Mouse (Mus musculus) spleen, postnatal 36 days (tissue): ENCODE results near the gene Nfia.

Experiments used
- DNase-seq, 2 experiments: peaks; one replicate each; pipeline ENCODE4 v3.0.0; 2022; ENCODE audit warnings: low spot score in 2 of 2, mixed read lengths in 1 of 2

Gene Nfia

DNA sequence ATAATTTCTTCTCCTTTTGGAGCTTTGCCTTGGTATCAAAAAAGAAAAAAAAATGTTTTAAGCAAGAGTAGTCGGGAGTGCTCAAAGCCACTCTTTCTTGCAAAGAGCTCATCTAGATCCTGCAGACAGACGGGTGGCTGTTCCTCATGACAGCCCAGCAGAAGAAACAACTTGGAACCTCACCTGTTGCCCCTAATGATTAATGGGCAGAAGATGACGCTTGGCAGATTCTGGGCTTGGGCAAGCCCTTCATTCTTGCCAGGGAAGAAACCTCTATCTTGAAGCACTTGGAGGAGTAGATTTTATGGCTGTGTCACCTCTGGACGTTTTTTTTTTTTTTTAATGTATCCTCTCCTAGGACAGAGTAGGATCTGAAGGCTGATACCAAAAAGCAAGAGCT is 285.2 kb downstream of the Nfia start:
- no peak for DNase-seq

DNA sequence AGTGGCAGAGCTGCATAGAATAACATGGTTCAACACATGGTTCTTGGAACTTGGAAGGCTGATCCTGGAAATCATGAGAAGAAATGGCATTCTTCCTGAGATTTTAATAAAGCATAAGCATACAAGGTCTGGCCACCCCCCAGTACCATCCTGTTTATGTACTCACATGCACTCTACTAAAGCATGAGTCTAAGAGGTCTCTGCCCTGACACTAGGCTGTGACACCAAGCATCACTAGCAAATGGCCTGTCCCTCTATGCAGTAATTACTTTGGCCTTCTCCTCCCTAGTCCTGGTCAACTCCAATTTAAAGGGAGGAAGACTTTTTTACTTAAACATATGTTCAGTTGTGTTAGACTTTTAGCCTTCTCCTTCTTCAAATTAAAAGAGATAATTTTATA is 285.6 kb downstream of the Nfia start:
- no peak for DNase-seq

DNA sequence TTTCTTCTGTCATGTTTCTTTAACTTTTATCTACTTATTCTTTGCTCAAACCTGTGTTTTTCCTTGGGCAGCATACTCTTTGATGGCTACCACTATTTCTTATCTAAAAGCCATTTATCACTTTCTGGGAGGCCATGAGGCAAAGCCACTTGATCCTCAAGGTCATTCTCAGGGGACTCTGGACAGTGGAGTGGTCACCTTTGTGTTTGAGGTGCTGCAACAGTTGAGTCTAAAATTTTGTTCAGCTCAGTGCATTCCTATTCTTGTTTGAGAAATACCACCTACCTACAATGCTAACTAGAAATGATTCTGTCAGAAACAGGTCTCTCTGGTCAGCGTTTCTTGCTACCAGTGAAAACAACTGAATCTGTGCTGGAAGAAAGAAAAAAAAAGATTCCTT is 288.1 kb downstream of the Nfia start:
- no peak for DNase-seq

DNA sequence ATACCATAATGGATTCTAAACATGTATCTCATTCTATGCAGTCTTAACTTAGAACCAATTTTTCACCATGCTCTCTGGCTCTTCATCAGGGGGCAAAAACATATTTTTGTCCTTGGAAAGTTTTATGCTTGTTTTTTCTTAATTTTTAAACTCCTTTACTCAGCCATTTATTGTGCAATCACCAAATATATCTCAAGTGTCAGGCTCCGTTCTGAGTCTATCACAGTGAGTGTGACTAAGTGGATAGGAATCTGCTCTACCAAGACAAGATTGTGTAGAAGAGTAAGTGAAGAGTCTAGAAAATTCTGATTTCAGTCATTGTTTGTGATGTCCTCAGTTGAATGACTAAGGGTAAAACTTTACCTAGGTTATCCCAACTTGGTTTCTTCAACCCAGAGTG is 288.6 kb downstream of the Nfia start:
- no peak for DNase-seq

DNA sequence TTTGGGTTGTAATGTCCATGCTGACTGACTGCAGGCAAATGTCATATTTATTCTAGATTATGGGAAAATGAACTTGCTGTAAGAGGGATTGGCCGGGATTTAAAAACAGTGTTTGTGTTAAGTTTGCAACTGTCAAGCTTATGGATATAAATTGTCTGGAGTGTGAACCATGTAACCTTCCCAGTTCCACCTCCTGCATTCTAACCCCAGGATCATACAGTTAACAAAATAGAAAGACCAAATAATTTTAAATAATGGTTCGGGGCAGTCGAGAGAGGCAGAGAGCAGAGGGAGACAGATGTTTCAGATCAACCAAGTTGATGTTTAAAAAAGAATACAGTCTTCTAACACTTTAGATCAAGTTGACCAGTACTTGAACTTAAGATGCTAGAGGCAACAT is 290.7 kb downstream of the Nfia start:
- no peak for DNase-seq

DNA sequence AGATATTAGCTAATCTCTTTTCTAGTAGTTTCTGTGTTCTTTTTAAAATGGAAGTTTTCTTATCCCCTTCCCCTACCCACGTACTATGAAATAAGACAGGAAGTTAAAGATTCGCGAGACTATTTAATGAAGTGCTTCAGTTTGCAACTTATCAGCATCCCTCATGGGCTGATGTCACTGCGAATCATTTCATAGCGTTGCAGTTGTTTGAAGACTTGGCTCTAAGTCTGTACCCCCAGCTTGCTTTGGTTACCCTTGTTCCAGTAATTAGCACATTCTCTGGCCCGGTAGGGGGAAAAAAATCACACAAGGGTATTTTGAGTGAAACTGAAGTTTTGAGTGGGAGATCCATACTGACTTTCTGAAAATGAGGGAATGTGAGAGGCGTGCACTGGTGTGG is 303.6 kb downstream of the Nfia start:
- DNase-seq = no peak

DNA sequence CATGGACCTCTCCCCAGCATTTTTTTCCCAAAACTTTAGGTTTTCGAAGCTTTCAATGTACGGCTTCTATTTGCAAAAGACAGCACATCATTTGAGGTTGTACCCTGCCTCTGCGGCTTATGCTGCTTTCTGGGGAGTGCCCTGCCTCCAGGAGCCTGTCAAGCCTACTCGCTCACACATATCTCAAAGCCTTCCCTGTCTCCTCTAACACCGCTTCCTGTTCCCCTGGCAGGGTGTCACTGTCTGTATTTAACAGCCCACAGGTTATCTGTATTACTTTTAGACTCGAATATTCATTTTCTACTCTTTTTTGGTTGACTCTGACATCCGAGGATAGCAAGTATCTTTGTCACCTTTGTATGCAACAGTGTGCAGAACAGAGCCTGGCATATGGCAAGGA is 304.1 kb downstream of the Nfia start:
- no peak for DNase-seq

DNA sequence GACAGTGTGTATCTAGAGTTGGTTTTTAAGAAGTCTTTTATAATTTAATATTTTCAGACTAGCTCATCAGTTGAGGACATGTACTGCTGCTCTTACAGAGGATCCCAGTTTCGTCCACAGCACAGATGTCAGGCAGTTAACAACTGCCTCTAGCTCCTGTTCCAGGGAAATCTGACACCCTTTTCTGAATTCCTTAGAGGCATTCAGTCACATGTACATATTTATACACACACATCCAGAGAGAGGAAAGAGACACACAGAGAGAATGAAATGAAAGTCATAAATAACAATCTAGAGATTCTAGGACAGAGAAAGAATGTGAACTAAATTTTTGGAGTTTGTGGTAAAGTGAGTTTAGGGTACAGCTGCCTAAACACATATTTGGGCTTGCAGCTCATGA is 308.1 kb downstream of the Nfia start:
- no peak for DNase-seq

DNA sequence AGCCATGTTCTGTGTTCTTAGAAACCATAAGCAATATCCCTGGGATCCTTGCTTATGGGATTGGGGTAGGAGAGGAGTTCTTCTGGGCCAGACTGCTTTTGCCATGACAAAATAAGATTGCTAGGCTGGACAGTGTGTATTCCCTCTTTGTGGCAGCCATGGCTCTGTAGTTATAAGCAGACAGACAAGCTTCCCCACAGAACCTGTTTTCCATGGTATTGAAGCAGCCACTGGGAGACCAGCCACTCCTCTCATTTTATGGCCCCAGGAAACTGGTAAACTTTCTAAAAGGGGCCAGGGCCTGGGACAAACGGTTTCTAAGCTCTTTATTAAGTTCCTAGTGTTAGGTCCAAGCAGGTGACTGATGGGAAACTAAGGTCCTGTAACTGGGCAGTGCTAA is 309.4 kb downstream of the Nfia start:
- DNase-seq = no peak

DNA sequence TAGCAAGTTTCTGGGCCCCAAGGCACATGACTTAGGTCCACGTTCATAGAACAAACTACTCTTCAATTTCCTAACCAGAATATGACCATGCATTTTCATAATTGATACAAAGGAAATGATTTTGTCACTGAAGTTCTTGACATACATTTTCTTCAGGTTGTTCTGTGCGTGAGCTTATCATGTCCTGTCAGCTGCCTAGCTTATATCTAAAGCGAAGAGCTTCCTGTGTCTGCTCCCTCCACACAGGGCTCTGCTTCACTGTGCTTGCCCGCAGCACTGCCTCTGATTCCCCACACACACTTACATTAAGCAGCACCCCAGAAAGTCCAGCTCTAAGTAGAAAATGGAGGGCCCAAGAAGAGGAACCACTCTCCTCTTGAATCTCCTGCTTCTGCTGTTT is 310.0 kb downstream of the Nfia start:
- no peak for DNase-seq

DNA sequence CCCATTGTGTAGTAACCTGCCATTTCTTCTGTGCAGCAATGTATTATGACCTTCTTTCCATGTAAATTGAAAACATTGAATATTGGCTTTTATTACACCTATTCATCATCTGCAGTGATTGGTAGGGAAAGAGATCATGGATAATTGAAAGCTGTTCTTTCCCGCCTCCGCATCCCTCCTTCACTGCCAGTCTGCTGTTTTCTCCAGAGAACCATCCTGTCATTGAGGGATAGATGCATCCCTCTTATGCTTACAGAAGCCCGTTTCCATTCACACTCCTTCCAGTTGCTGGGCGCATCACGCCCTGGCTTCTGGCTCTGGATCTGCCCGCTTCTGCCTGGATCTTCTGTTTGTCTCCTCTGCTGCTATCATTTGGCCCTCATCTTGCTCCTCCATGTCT is 312.5 kb downstream of the Nfia start:
- no peak for DNase-seq

DNA sequence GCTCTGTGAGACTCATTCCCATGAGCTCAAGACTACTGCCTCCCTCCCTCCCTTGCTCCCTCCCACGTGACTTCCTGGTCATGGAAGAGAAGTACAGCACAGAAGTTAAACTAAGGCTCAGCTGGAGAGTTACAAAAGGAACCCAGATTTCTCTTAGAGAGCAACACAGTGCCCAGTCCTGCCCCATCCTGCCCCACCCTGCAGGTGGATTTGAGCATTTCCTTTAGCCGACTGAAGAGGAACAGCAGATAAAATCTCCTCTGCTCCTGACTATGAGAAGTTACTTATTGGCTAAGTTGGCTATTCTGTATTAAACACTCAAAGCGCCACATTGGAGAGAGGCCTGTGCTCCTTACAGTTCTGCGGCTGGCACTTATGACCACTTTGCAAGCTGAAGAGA is 314.4 kb downstream of the Nfia start:
- DNase-seq = no peak

DNA sequence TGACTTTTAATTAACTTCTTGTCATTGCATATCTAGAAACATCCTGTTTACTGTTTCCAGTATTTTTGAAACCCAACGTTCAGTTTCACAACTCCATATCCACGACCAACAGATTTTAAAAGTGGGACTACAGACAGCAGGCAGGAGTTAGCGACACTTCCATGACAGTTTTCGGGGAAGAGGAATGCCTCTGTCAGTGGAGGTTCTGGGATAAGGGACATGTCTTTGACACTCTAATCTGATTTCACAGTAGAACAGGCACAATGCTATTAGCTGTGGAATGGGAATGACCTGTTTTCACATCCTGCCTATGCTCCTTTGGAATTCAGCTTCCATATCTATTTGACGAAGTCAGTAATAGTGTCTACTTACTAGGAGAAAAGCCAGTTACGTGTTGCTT is 317.5 kb downstream of the Nfia start:
- no peak for DNase-seq

DNA sequence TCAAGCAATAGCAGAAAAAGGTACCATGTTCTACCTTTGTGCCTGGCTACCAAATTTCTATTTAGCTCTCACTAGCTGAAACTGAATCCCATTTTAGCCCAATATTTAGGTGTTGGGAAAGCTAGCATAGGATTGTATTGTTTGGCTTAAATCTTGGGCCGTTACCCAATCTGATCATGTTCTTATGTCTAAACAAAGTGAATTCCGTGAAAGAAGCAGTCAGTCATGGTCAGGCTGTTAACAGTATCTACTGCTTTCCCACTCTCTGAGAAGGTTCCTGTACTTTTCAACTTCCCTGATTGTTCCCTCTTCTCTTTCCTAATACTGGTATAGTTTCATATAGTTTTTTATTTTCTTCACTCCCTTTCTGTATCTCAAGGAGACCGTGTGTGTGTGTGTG is 318.1 kb downstream of the Nfia start:
- no peak for DNase-seq

DNA sequence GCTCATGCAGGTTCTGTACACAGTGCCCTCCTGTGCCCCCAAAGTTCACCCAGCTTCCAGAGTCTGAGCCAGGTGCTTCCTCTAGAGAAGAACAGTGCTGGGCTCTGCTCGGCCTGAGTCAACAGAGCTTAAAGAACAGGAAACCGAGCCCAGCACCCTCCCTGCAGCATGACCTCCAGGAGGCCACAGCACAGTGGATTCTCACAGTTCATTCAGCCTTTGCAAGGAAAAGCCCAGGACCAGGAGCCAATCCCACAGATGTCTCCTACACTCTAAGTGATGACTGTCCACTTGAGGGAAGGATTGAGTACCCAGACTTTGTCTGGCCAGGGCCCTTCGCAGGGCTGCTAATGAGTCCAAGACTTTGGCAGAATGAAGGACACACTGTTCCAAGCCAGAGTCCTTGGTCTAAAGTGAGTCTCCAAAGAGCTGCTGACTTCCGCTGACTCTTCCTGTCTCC is 318.9 kb downstream of the Nfia start:
- DNase-seq = peak; percentile 51 to 58

DNA sequence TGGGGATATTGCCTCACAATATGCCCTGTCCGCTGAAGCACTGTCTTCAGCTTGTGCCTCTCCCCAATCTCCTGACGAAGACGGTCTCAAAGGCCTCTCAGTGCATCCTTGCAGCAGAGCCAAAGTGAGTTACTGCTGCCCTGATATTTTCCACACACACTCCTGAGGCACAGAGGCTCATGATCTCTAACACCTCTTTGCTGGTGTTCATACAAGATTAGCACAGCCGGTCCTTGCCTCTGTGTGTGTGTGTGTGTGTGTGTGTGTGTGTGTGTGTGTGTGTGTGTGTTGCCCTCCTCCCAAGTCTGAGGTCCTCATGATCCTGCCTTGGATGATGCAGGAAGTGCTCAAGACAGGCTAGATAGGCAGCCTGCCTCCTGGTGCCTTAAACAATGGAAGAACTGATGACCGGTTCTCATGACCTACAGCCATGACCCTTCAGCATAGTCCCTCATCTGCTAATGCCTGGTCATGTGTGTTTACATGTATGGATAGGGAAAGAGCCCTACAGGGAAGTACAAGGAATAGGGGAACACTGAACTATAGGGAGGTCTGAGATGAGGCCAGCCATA is 319.5 kb downstream of the Nfia start:
- DNase-seq = no peak

DNA sequence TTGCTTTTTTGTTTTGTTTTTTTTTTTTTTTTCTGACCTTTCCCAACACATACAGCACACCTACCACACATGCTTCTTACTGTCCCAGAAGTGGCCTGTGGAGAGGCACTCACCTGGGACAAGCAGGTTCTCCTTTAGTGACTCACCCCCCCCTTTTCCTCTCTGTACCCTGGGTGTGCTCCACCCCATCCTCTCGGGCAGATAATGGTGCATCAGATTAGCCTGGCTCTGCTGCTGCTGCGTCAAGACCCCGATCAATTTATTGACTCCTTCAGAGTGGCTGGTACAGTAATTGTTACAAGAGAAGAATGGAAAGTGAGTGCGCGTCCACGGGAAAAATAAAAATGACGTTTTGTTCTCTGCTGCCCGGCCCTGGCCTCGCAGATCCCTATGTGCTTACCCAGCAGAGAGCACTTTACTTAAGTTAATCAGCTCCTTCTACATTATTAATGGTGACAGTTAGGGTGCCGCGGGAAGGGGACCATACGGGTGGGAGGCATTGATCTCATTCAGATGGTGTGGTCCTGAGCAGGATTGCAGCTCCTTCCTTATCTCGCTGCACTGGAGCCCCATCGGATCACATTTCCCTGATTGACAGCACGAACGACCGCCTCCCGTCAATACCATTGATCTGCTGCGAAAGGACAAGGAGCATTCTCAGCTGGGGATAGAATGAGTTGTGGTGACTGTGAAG is 321.7 kb downstream of the Nfia start:
- no peak for DNase-seq

DNA sequence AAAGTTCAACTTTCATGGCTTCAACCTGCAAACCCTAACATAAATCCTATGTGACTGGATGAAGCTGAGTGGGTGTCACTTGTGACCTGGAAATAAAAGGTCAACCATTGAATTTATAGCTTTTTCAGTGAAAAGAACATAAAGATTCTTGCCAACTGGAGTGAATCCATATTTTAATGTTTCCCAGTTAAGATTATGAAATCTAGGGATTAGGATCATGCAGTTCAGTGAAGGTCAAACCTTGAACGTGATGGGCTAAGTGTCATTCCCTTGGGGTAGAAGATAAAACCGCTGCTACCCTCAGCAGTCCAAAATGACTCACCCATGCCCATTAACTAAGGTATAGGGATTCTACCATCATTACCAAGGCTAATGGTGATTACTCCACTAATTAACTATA is 322.5 kb downstream of the Nfia start:
- no peak for DNase-seq

DNA sequence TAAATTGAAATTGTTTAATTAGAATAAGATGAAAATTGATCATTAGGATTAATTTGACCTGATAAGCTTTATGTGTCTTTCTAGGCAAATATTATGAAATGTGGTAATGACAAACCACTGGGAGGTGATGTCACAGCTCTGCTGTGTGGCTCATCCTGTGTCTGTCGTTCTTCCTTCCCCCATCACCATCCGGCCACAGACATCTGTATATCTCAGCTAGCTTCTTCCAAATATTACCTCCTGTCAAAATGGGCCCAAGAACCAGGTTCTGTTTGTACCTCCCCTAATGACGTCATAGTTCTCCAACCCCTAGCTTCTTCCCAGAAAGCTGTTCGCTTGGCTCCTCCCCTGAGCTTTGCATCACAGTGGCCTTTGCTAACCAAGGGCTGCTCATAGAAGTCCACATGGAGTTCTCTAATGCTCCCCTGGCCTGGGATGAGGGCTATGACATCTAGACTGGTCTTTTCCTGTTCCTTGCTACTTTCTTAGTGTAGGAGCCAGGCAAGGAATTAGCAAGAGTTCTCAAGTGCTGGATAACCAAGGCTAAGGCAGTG is 324.6 kb downstream of the Nfia start:
- DNase-seq = no peak

DNA sequence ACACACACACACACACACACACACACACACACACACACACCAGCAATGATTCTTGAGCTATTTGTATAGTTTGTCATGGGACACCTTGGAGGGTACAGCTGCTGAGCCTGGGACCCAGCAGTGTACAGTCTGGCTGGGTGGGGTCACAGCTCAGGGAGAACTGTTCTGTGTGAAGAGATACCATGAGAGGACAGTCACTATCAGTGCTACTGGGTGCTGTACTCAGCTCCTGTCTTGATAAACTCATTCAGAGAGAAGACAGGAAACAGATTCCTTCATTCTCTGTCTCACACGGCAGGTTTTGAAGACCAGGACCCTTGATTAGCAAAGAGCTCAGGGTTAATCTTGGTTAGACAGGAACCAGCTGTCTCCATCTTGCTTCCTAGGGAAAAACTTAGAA is 326.1 kb downstream of the Nfia start:
- DNase-seq = no peak

DNA sequence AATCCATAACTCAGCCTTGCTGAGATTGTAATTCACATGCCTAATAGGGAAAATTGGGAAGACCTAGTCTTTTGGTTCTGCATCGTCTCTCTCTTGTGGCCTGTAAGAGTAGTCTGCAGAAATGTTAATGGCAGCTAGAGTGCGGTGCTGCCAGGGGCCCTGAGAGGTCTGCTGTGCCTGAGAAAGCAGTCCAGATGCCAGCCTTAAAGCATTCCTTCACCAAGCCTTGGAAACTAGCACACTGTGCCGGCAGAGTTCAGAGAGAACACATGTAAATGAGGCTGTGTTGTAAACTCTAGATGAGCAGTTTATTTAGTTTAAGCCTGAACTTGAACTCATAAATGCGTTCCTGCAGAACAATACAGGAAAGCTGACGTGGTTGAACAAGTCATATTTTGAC is 326.9 kb downstream of the Nfia start:
- DNase-seq = no peak

DNA sequence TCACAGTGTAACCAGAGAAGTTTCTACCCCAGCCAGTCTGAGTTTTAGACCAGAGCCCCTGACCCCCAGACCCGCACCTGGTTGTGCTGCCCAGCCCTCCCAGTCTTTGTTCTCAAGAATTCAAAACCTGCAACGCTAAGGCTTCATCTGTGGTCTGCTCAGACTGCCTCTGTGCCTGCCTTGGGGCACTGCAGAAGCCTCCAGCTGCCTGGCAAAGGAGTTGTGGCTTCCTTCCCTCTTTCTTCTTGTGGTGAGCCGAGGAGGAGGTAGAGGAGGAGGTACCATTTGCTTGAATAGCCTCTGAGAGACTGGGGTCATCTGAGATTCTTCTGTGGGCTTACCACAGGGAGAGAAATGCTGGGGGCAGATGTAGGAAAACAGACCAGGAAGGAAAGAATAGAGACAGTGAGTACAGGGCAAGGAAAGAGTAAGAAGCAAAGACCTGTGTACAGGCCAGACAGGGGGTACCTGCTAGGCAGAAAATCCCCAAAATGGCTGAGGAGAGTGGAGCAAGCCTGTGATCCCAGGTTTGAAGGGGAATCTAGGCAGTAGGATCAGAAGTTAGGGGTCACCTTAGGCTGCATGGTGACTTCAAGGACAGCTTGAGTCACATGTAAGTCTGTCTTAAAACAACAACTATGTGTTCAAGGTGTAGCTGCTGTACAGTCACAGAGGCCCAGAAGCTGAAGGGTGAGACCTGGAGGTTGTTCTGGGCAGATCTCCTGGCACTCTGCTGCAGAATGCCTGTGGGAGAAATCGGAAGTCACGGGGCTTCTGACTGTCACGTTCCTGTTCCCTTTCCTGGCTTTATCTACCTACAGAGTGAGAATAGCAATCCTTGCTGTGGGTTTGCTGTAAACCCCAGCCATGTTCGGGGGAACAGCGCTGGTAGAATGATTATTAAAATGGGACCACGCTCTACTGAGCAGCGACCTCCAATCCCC is 328.9 kb downstream of the Nfia start:
- DNase-seq = no peak
